Mouse (Mus musculus) midbrain, embryonic 14.5 days (tissue): ENCODE data around the gene Keap1. TPM values are rescaled to one million over a fixed set of nuclear protein-coding genes. Genes with fewer than 3 reads are reported as not detected.
A peak's percentile ranks its signal among the peaks of the same experiment; 100 is the strongest.
"Not testable (repeated sequence)": the region's sequence is repeated elsewhere in the genome, so short reads cannot be mapped to it uniquely, and the experiment has no call there.

ENCODE experiments used
- ATAC-seq: fragments of 200-750 bp; cut with Nextera tagmentation; 2 replicates; pipeline ENCODE4 v1.8.0; 2017; ENCODE audit warnings: moderate number of reproducible peaks, moderate library complexity; ENCODE audit not compliant: low FRiP score, low TSS enrichment
- DNase-seq: peaks from one replicate; pipeline ENCODE4 v3.0.0-alpha.2; 2015
- H3K27ac ChIP-seq: fragments of 300-500 bp; sonication (generic); replicated peaks from 2 replicates; pipeline ENCODE4 v1.5.1; 2014; ENCODE audit warnings: mild to moderate bottlenecking, low read depth, low read length, moderate library complexity
- H3K27me3 ChIP-seq: fragments of 300-500 bp; sonication (generic); 2 replicates; pipeline ENCODE4 v1.6.1; 2014; ENCODE audit warnings: low read length, control low read depth, mixed read lengths; ENCODE audit not compliant: control insufficient read depth, insufficient read depth
- H3K36me3 ChIP-seq: fragments of 300-500 bp; sonication (generic); 2 replicates; pipeline ENCODE4 v1.6.1; 2014; ENCODE audit warnings: low read length, control low read depth; ENCODE audit not compliant: control insufficient read depth, insufficient read depth
- H3K4me1 ChIP-seq: fragments of 300-500 bp; sonication (generic); 2 replicates; pipeline ENCODE4 v1.6.1; 2014; ENCODE audit warnings: mild to moderate bottlenecking, antibody characterized with exemption, low read length, control low read depth; ENCODE audit not compliant: control insufficient read depth, insufficient read depth
- H3K4me2 ChIP-seq: fragments of 300-500 bp; sonication (generic); 2 replicates; pipeline ENCODE4 v1.6.1; 2014; ENCODE audit warnings: mild to moderate bottlenecking, low read length, moderate library complexity
- H3K4me3 ChIP-seq: fragments of 300-500 bp; sonication (generic); replicated peaks from 2 replicates; pipeline ENCODE4 v1.5.1; 2014; ENCODE audit warnings: low read depth, low read length
- H3K9ac ChIP-seq: fragments of 300-500 bp; sonication (generic); replicated peaks from 2 replicates; pipeline ENCODE4 v1.6.1; 2014; ENCODE audit warnings: mild to moderate bottlenecking, low read length, moderate library complexity
- H3K9me3 ChIP-seq: fragments of 300-500 bp; sonication (generic); 2 replicates; pipeline ENCODE4 v1.6.1; 2016; ENCODE audit warnings: low read length, control low read depth, mixed read lengths; ENCODE audit not compliant: control insufficient read depth
- WGBS: fragments of 180-500 bp; shearing (Covaris S2); extraction: QIAGEN DNeasy Blood & Tissue Kit; methylation state at CpG from one replicate; pipeline ENCODE4 v1.1.7; 2014; 5-methylcytosine and 5-hydroxymethylcytosine counted together
- polyA plus RNA-seq: library from polyadenylated mRNA; unstranded; fragments of >200 nt; fragmentation: Nextera tagmentation; extraction: Ambion mirVana; gene quantifications from 2 replicates; pipeline ENCODE4 v1.2.1, GENCODE M21; 2014

Keap1 gene
- polyA plus RNA-seq, 1 experiment from 2014 or later, result 40.3 TPM

DNA sequence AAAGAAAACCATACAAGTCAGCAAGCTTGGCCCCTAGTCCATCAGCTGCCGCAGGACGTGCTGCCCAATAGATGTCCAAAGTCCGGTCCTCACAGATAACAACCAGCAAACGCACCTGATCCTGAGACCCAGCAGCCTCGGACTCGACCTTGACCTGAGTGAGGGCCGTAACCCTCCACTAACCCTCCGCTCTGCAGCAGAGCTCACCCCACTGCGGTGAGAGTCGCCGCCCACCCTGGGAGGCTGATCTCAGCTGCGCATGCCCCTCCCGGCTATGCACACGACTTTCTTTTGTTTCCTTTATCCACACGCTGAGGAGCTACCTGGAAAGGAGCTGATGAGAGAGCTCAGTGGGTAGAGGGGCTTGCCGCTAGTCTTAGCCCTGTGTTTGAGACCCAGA is 11.8 kb downstream of the Keap1 start:
- H3K27me3 ChIP-seq, result no peaks in the 10 kb centered on the region
- peak; percentile 79 for DNase-seq
- no peak for ATAC-seq
- no peaks in the 10 kb centered on the region for H3K4me1 ChIP-seq
- WGBS, result 16% methylated on average over 16 of the region's 16 CpGs
- H3K27ac ChIP-seq, result no peak overlapping the region
- H3K9me3 ChIP-seq, result no peaks in the 10 kb centered on the region
- peak overlapping the region; percentile 50 for H3K4me2 ChIP-seq
- peaks cover 30% of the 10 kb centered on the region for H3K36me3 ChIP-seq
- H3K9ac ChIP-seq, result peak overlapping the region; percentile 42
- H3K4me3 ChIP-seq, result peak overlapping the region; percentile 13; the same call in 1 of the 2 replicates

DNA sequence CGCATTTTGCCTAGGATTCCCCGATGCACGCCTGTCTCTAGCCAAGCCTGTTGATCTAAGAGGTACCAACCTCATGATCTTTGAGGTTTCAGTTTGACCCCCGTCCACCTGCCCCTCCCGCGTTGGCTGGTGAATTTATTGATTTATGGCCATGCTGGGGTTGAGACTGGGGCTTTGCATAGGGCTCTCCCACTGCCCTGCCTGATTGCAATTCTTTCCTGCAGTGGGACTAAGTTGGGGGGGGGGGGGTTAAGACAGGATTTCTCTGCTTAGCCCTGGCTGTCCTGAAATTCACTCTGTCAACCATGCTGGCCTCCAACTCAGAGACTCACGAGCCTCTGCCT is 13.8 kb downstream of the Keap1 start:
- no peaks in the 10 kb centered on the region for H3K27me3 ChIP-seq
- no peak overlapping the region for H3K27ac ChIP-seq
- 15% methylated on average over 7 of the region's 7 CpGs for WGBS
- peak overlapping the region; percentile 39 for H3K4me2 ChIP-seq
- H3K4me3 ChIP-seq, result no peak overlapping the region
- ATAC-seq, result no peak
- no peak overlapping the region for H3K9ac ChIP-seq
- DNase-seq, result no peak
- H3K9me3 ChIP-seq, result no peaks in the 10 kb centered on the region
- 0 out of 2 replicates have a peak, but pooled peaks cover 4% of the 10 kb centered on the region for H3K4me1 ChIP-seq
- H3K36me3 ChIP-seq, result peaks cover 11% of the 10 kb centered on the region

DNA sequence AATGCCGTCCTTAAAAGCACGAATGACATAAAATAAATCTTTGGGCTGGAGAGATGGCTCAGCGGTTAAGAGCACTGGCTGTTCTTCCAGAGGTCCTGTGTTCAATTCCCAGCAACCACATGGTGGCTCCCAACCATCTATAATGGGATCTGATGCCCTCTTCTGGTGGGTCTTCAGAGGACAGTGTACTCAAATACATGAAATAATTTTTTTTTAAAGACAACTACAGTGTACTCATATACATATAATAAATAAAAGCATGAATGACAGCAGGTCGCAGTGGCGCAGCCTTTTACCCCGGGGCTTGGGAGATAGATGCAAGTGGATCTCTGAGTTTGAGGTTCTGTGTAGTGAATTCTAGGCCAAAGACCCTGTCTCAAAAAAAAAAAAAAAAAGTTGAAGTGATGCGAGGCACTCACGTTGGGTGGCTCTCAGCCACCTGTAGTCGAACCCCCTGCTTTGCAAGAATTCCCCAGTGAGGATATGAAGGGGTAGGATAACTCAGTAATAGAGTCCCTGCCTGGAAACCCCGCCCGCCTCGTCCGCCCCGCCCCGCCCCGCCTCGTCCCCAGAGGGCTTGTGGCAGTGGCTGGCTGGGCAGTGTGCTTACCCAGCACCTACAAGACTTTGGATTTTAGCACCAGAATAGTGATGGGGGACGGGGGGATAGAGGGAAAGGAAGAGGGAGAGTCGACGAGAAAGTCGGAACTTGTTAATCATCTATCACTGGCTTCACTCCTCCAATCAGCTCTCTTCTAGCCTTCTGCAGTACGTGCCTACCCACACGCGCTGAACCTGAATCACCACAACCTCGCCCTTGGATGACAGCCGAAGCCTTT is 14.4 kb downstream of the Keap1 start:
- ATAC-seq, result no peak
- Histone ChIP-seq H3K4me2 (peak overlapping the region; percentile 39), H3K9ac (no peak overlapping the region), H3K36me3 (0 out of 2 replicates have a peak, but pooled peaks cover 5% of the 10 kb centered on the region), H3K27ac (no peak overlapping the region), H3K9me3 (no peaks in the 10 kb centered on the region), H3K4me3 (no peak overlapping the region), H3K27me3 (no peaks in the 10 kb centered on the region), H3K4me1 (0 out of 2 replicates have a peak, but pooled peaks cover 4% of the 10 kb centered on the region)
- peak; percentile 34 for DNase-seq
- WGBS, result 25% methylated on average over 26 of the region's 26 CpGs

GRCm38 (mm10) chr9:21223906-21224305 is 15.3 kb downstream of the Keap1 start:
- H3K9me3 ChIP-seq, result no peaks in the 10 kb centered on the region
- H3K27me3 ChIP-seq, result no peaks in the 10 kb centered on the region
- H3K9ac ChIP-seq, result no peak overlapping the region
- no peak for DNase-seq
- 0 out of 2 replicates have a peak, but pooled peaks cover 4% of the 10 kb centered on the region for H3K4me1 ChIP-seq
- ATAC-seq, result no peak
- 91% methylated on average over 6 of the region's 6 CpGs for WGBS
- H3K4me3 ChIP-seq, result no peak overlapping the region
- no peak overlapping the region for H3K27ac ChIP-seq
- no peaks in the 10 kb centered on the region for H3K36me3 ChIP-seq
- no peak overlapping the region for H3K4me2 ChIP-seq

DNA sequence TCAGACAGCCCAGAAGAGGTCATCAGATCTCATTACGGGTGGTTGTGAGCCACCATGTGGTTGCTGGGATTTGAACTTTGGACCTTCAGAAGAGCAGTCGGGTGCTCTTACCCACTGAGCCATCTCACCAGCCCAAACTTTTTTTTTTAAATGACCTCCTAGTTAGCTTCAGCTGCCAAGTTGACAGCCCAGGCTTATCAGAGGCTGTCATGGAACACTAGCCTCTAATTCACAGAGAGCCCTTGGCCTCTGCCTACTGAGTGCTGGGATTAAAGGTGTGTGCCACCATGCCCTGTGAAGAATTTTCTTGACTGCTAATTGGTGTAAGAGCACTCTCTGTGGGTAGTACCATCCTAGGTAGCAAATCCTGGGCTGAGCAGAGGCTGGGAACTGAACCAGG is 15.7 kb downstream of the Keap1 start:
- H3K9me3 ChIP-seq, H3K4me2 ChIP-seq, H3K4me3 ChIP-seq, H3K4me1 ChIP-seq, H3K36me3 ChIP-seq, H3K27me3 ChIP-seq, ATAC-seq, DNase-seq, H3K9ac ChIP-seq, H3K27ac ChIP-seq: not testable (repeated sequence)
- 93% methylated on average over 1 of the region's 2 CpGs for WGBS

DNA sequence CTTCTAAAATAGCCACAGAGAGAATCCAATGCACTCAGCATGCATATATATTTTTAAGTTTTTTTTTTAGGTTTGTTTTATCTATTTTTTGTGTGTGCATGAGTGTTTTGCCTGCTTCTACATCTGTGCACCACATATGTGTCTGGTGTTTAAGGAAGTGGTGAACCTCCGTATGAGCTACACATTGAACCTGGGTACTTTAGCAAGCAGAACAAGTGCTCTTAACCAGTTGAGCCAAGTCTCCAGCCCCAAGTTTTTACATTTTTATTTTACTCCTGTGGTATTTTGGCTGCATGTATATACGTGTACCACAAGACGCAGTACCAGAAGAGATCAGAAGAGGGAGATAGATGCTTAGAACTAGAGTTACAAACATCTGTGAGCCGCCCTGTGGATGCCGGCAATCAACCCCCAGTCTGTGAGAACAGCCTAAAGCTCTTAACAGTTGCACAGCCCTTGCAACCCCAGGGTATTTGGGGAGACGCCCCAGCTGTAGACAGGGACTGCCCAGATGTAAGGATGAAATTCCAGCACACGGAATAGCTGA is 17.7 kb downstream of the Keap1 start:
- Histone ChIP-seq H3K9ac (no peak overlapping the region), H3K4me1 (peaks cover 6% of the 10 kb centered on the region), H3K9me3 (no peaks in the 10 kb centered on the region), H3K27me3 (no peaks in the 10 kb centered on the region), H3K27ac (no peak overlapping the region), H3K36me3 (no peaks in the 10 kb centered on the region), H3K4me2 (no peak overlapping the region), H3K4me3 (no peak overlapping the region)
- ATAC-seq, result no peak
- peak; percentile 82 for DNase-seq
- 16% methylated on average over 7 of the region's 7 CpGs for WGBS

DNA sequence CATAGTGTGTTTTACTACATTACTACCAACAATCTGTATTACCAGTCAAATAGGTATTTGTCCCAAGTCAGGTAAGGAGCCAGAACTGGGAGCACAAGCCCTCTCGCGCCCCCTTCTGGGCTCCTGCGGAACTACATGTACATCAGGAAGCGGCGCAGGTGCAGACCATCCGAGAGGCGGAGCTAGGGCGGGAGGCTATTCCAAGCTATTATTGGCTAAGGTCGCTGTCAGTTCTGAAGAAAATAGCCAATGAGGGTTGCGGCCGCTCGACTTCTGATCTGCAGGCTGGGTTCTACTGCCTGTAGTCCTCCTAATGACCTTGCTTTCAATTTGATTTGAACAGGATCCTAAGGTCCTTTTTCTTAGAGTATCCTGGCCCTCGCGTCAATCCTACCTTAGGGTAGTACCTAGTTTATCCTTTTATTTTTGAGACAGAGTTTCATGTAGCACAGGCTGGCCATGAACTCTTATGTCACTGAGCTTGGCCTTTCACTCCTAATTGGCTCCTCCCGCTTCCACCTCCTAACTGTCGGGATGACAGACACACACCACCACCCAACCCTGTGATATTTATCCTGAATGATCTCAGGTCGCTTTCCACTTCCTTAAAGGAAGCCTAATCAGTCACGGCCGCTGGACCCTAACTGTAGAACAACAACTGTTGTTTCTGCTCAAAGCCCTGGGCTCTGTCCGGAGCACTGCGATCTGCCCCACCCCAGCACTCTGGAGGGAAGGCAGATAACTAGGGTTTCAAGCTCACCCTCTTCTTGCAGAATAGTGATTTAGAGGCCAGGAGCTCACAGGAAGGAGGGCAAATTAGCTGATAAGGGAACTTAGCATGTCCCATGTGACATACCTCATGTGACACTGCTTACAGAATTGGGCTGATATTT is 18.4 kb downstream of the Keap1 start:
- peak; percentile 92 for DNase-seq
- Histone ChIP-seq H3K4me2 (peak overlapping the region; percentile 51), H3K36me3 (no peaks in the 10 kb centered on the region), H3K9ac (no peak overlapping the region), H3K27ac (no peak overlapping the region), H3K4me1 (peaks cover 9% of the 10 kb centered on the region), H3K9me3 (no peaks in the 10 kb centered on the region), H3K27me3 (no peaks in the 10 kb centered on the region), H3K4me3 (0 out of 2 replicates have a peak overlapping the region, but pooled peaks have one; percentile 9)
- WGBS, result 17% methylated on average over 21 of the region's 21 CpGs
- ATAC-seq, result peak; percentile 80

- ATAC-seq (no peak), DNase-seq (no peak)
- Histone ChIP-seq H3K9me3 (no peaks in the 10 kb centered on the region), H3K36me3 (no peaks in the 10 kb centered on the region), H3K4me2 (no peak overlapping the region), H3K4me3 (no peak overlapping the region), H3K27me3 (no peaks in the 10 kb centered on the region), H3K4me1 (peaks cover 9% of the 10 kb centered on the region), H3K27ac (no peak overlapping the region), H3K9ac (no peak overlapping the region)
- 60% methylated on average over 3 of the region's 3 CpGs for WGBS
These were observed 19.3 kb downstream of the Keap1 start for GRCm38 (mm10) chr9:21219820-21220219.
